Mouse (Mus musculus): ENCODE data around the gene Fhad1. TPM values are rescaled to one million over a fixed set of nuclear protein-coding genes. Genes with fewer than 3 reads are reported as not detected.

Gene Fhad1
- 6.3 and 6.5 TPM in 2 replicates for polyA plus RNA-seq (2015; fragmentation: Nextera tagmentation; extraction: Ambion mirVana)

GRCm38 (mm10) chr4:142014659-142015608 is at the start of gene Fhad1:
TSS of gene Fhad1 (minus strand) at chr4:142015082.
- H3K4me1 ChIP-seq (ENCODE audit: control insufficient read depth, insufficient read depth, low read depth, low read length): peaks cover 11% of the 10 kb centered on the region
- WGBS: under 1% methylated on average over 43 of the region's 46 CpGs
- H3K27ac ChIP-seq (ENCODE audit: low read depth, low read length): peak within 1 kb of the TSS; percentile 45; the same call in 1 of the 2 replicates
- no peaks in the 10 kb centered on the region for H3K9me3 ChIP-seq (ENCODE audit: control insufficient read depth, low read length)
- peak within 1 kb of the TSS; percentile 51 for H3K4me3 ChIP-seq (ENCODE audit: low read length)
- peak; percentile 85 for ATAC-seq
- H3K27me3 ChIP-seq (replicated peaks; ENCODE audit: control insufficient read depth, insufficient read depth, low read length): peaks cover 3% of the 10 kb centered on the region
- no peaks in the 10 kb centered on the region for H3K36me3 ChIP-seq (ENCODE audit: control insufficient read depth, insufficient read depth, low read length)
- H3K4me2 ChIP-seq (ENCODE audit: low read length): peak within 1 kb of the TSS; percentile 84
- peak within 1 kb of the TSS; percentile 64 for H3K9ac ChIP-seq (ENCODE audit: low read depth, low read length)

- no peak overlapping the region for H3K4me3 ChIP-seq (ENCODE audit: low read length)
- no peak overlapping the region for H3K9ac ChIP-seq (ENCODE audit: low read depth, low read length)
- H3K9me3 ChIP-seq (ENCODE audit: control insufficient read depth, low read length): no peaks in the 10 kb centered on the region
- H3K36me3 ChIP-seq (ENCODE audit: control insufficient read depth, insufficient read depth, low read length): no peaks in the 10 kb centered on the region
- no peak overlapping the region for H3K4me2 ChIP-seq (ENCODE audit: low read length)
- H3K27me3 ChIP-seq (replicated peaks; ENCODE audit: control insufficient read depth, insufficient read depth, low read length): no peaks in the 10 kb centered on the region
- no peak for ATAC-seq
- H3K27ac ChIP-seq (ENCODE audit: low read depth, low read length): no peak overlapping the region
- WGBS: 94% methylated on average over 8 of the region's 8 CpGs
- peaks cover 6% of the 10 kb centered on the region for H3K4me1 ChIP-seq (ENCODE audit: control insufficient read depth, insufficient read depth, low read depth, low read length)
These were observed 48.2 kb upstream of the Fhad1 start for GRCm38 (mm10) chr4:142063057-142063534.

GRCm38 (mm10) chr4:142061485-142062240 is 46.8 kb upstream of the Fhad1 start:
- H3K27me3 ChIP-seq (replicated peaks; ENCODE audit: control insufficient read depth, insufficient read depth, low read length): no peaks in the 10 kb centered on the region
- H3K4me3 ChIP-seq (ENCODE audit: low read length): no peak overlapping the region
- H3K36me3 ChIP-seq (ENCODE audit: control insufficient read depth, insufficient read depth, low read length): no peaks in the 10 kb centered on the region
- H3K9ac ChIP-seq (ENCODE audit: low read depth, low read length): no peak overlapping the region
- no peak overlapping the region for H3K4me2 ChIP-seq (ENCODE audit: low read length)
- no peak overlapping the region for H3K27ac ChIP-seq (ENCODE audit: low read depth, low read length)
- no peaks in the 10 kb centered on the region for H3K9me3 ChIP-seq (ENCODE audit: control insufficient read depth, low read length)
- H3K4me1 ChIP-seq (ENCODE audit: control insufficient read depth, insufficient read depth, low read depth, low read length): peaks cover 8% of the 10 kb centered on the region
- no peak for ATAC-seq
- 79% methylated on average over 23 of the region's 23 CpGs for WGBS

GRCm38 (mm10) chr4:142060455-142061378 is 45.8 kb upstream of the Fhad1 start:
- peak; percentile 46; the same call in 1 of the 2 replicates for ATAC-seq
- Histone ChIP-seq H3K27me3 (replicated peaks; ENCODE audit: control insufficient read depth, insufficient read depth, low read length) (no peaks in the 10 kb centered on the region), H3K4me1 (ENCODE audit: control insufficient read depth, insufficient read depth, low read depth, low read length) (peaks cover 2% of the 10 kb centered on the region), H3K36me3 (ENCODE audit: control insufficient read depth, insufficient read depth, low read length) (no peaks in the 10 kb centered on the region), H3K4me3 (ENCODE audit: low read length) (no peak overlapping the region), H3K4me2 (ENCODE audit: low read length) (no peak overlapping the region), H3K9ac (ENCODE audit: low read depth, low read length) (no peak overlapping the region), H3K9me3 (ENCODE audit: control insufficient read depth, low read length) (no peaks in the 10 kb centered on the region), H3K27ac (ENCODE audit: low read depth, low read length) (no peak overlapping the region; the same call in 1 of the 2 replicates)
- 62% methylated on average over 18 of the region's 18 CpGs for WGBS

- no peaks in the 10 kb centered on the region for H3K9me3 ChIP-seq (ENCODE audit: control insufficient read depth, low read length)
- no peak overlapping the region for H3K9ac ChIP-seq (ENCODE audit: low read depth, low read length)
- no peaks in the 10 kb centered on the region for H3K27me3 ChIP-seq (replicated peaks; ENCODE audit: control insufficient read depth, insufficient read depth, low read length)
- H3K27ac ChIP-seq (ENCODE audit: low read depth, low read length): no peak overlapping the region
- H3K4me2 ChIP-seq (ENCODE audit: low read length): no peak overlapping the region
- ATAC-seq: no peak
- peaks cover 2% of the 10 kb centered on the region for H3K4me1 ChIP-seq (ENCODE audit: control insufficient read depth, insufficient read depth, low read depth, low read length)
- 87% methylated on average over 8 of the region's 8 CpGs for WGBS
- H3K4me3 ChIP-seq (ENCODE audit: low read length): no peak overlapping the region
- H3K36me3 ChIP-seq (ENCODE audit: control insufficient read depth, insufficient read depth, low read length): no peaks in the 10 kb centered on the region
These were observed 44.9 kb upstream of the Fhad1 start for GRCm38 (mm10) chr4:142059841-142060193.

- Histone ChIP-seq H3K27me3 (replicated peaks; ENCODE audit: control insufficient read depth, insufficient read depth, low read length) (no peaks in the 10 kb centered on the region), H3K9ac (ENCODE audit: low read depth, low read length) (no peak overlapping the region), H3K4me2 (ENCODE audit: low read length) (no peak overlapping the region), H3K4me3 (ENCODE audit: low read length) (no peak overlapping the region), H3K9me3 (ENCODE audit: control insufficient read depth, low read length) (no peaks in the 10 kb centered on the region), H3K36me3 (ENCODE audit: control insufficient read depth, insufficient read depth, low read length) (no peaks in the 10 kb centered on the region), H3K4me1 (ENCODE audit: control insufficient read depth, insufficient read depth, low read depth, low read length) (peaks cover 2% of the 10 kb centered on the region), H3K27ac (ENCODE audit: low read depth, low read length) (no peak overlapping the region)
- ATAC-seq: no peak
- WGBS: 76% methylated on average over 13 of the region's 13 CpGs
These were observed 44.4 kb upstream of the Fhad1 start for GRCm38 (mm10) chr4:142059113-142059840.

GRCm38 (mm10) chr4:142057529-142058216 is 42.8 kb upstream of the Fhad1 start:
- WGBS: 69% methylated on average over 22 of the region's 22 CpGs
- H3K4me1 ChIP-seq (ENCODE audit: control insufficient read depth, insufficient read depth, low read depth, low read length): peaks cover 2% of the 10 kb centered on the region
- no peaks in the 10 kb centered on the region for H3K27me3 ChIP-seq (replicated peaks; ENCODE audit: control insufficient read depth, insufficient read depth, low read length)
- no peak overlapping the region for H3K4me3 ChIP-seq (ENCODE audit: low read length)
- no peaks in the 10 kb centered on the region for H3K36me3 ChIP-seq (ENCODE audit: control insufficient read depth, insufficient read depth, low read length)
- no peak overlapping the region for H3K4me2 ChIP-seq (ENCODE audit: low read length)
- no peaks in the 10 kb centered on the region for H3K9me3 ChIP-seq (ENCODE audit: control insufficient read depth, low read length)
- H3K27ac ChIP-seq (ENCODE audit: low read depth, low read length): no peak overlapping the region
- H3K9ac ChIP-seq (ENCODE audit: low read depth, low read length): no peak overlapping the region
- peak; percentile 37; the same call in 1 of the 2 replicates for ATAC-seq

Data from hindbrain, embryonic 16.5 days (tissue).